Mouse (Mus musculus): Measurements from ENCODE around the gene Slain1.
"Not testable (repeated sequence)": the region's sequence is repeated elsewhere in the genome, so short reads cannot be mapped to it uniquely, and the experiment has no call there.

Slain1 gene

GRCm38 (mm10) chr14:103720637-103721355 lies 70.8 kb downstream of the Slain1 start:
- no peak for DNase-seq (ENCODE audit: low read depth in 1 of 2, low spot score in 2 of 2)

GRCm38 (mm10) chr14:103723314-103723713 lies 73.3 kb downstream of the Slain1 start:
- DNase-seq (ENCODE audit: low read depth in 1 of 2, low spot score in 2 of 2), result no peak

GRCm38 (mm10) chr14:103723841-103724240 lies 73.8 kb downstream of the Slain1 start:
- DNase-seq (ENCODE audit: low read depth in 1 of 2, low spot score in 2 of 2), result no peak

GRCm38 (mm10) chr14:103728506-103728905 lies 78.5 kb downstream of the Slain1 start:
- no peak for DNase-seq (ENCODE audit: low read depth in 1 of 2, low spot score in 2 of 2)

- DNase-seq (ENCODE audit: low read depth in 1 of 2, low spot score in 2 of 2), result no peak
Observed at GRCm38 (mm10) chr14:103728951-103729725, 79.1 kb downstream of the Slain1 start.

GRCm38 (mm10) chr14:103729760-103730367 lies 79.8 kb downstream of the Slain1 start:
- DNase-seq (ENCODE audit: low read depth in 1 of 2, low spot score in 2 of 2), result no peak

GRCm38 (mm10) chr14:103732626-103733025 lies 82.6 kb downstream of the Slain1 start:
- no peak for DNase-seq (ENCODE audit: low read depth in 1 of 2, low spot score in 2 of 2)

- no peak for DNase-seq (ENCODE audit: low read depth in 1 of 2, low spot score in 2 of 2)
Observed at GRCm38 (mm10) chr14:103741216-103741615, 91.2 kb downstream of the Slain1 start.

- DNase-seq (ENCODE audit: low read depth in 1 of 2, low spot score in 2 of 2), result no peak
Observed at GRCm38 (mm10) chr14:103742150-103742549, 92.1 kb downstream of the Slain1 start.

GRCm38 (mm10) chr14:103747345-103747744 lies 97.3 kb downstream of the Slain1 start:
- DNase-seq (ENCODE audit: low read depth in 1 of 2, low spot score in 2 of 2), result no peak

GRCm38 (mm10) chr14:103750638-103751037 lies 100.6 kb downstream of the Slain1 start:
- DNase-seq (ENCODE audit: low read depth in 1 of 2, low spot score in 2 of 2), result not testable (repeated sequence)

GRCm38 (mm10) chr14:103751384-103751783 lies 101.4 kb downstream of the Slain1 start:
- no peak for DNase-seq (ENCODE audit: low read depth in 1 of 2, low spot score in 2 of 2)

GRCm38 (mm10) chr14:103752773-103753172 lies 102.7 kb downstream of the Slain1 start:
- DNase-seq (ENCODE audit: low read depth in 1 of 2, low spot score in 2 of 2), result no peak

- no peak for DNase-seq (ENCODE audit: low read depth in 1 of 2, low spot score in 2 of 2)
Observed at GRCm38 (mm10) chr14:103754041-103754440, 104.0 kb downstream of the Slain1 start.

- no peak for DNase-seq (ENCODE audit: low read depth in 1 of 2, low spot score in 2 of 2)
Observed at GRCm38 (mm10) chr14:103754465-103754864, 104.4 kb downstream of the Slain1 start.
